Mouse (Mus musculus): ENCODE measurements around the gene Pcdh7.

DNA sequence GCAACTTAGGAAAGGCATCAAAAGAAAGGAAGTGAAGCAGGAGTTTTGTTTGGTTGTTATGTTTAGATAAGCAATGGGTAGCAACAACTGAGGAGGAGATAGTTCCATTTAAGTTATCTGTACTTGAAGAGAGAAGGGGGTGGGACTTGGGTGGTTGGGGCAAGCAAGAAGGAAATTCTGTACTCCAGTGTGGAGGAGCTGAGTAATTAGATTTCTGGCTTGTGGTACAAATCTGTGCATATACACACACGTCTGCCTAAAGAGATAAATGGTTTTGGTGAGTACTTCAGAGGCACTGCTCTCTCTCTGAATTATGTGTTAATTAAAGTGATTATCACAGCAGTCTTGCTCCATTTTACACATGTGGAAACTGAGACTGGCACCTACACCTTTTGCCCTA, 241.6 kb downstream of the Pcdh7 start:
- TF ChIP-seq POLR2A (IDR thresholded peaks at IDR 0.05; ENCODE audit: insufficient read depth, low read length) (no peak), CTCF (IDR thresholded peaks at IDR 0.05; ENCODE audit: low read depth, low read length) (no peak), EP300 (IDR thresholded peaks at IDR 0.05; ENCODE audit: insufficient read depth, low read depth, low read length) (no peak)

All from ES-Bruce4 (cell line).